Mouse (Mus musculus): ENCODE results near the gene Gadd45a. TPM values are rescaled to one million over a fixed set of nuclear protein-coding genes. Genes with fewer than 3 reads are reported as not detected.

Gene Gadd45a
- total and polyA plus RNA-seq, 3 experiments: 12.5 to 26.2 (median 19.5) TPM

DNA sequence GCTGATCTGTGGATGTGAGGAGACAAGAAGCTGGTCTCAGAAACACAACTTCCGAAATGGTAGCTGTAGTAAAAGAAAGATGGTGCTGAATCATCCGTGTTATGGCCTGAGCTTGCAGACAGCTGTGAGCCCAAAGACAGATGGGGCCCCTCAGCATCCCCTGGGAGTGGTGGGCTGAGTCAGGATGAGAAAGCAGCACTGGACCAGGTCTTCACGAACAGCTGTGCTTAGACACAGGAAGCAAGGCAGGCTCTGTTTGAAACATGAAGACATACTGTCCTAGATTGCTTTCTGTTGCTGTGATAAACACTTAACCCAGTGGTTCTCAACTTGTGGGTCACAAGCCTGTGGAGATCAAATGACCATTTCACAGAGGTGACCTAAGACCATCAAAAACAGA, 49.6 kb downstream of the Gadd45a start:
- Histone ChIP-seq H3K9me3 (replicated peaks; ENCODE audit: low read length) (no peaks in the 10 kb centered on the region), H3K36me3 (replicated peaks in 1 of 2; ENCODE audit: control insufficient read depth in 1 of 2, insufficient read depth in 1 of 2, low read length in 1 of 2) (no peaks in the 10 kb centered on the region), H3K4me1 (ENCODE audit: control insufficient read depth in 1 of 2, insufficient read depth in 2 of 2) (peaks cover 38 to 62% of the 10 kb centered on the region in 2 experiments), H3K4me3 (replicated peaks in 1 of 3; ENCODE audit: low read depth in 2 of 3, low read length in 2 of 3, poor library complexity in 1 of 3) (no peak overlapping the region), H3K79me2 (replicated peaks; ENCODE audit: control insufficient read depth, extremely low read depth, insufficient read depth, poor library complexity, severe bottlenecking) (no peaks in the 10 kb centered on the region), H3K4me2 (ENCODE audit: insufficient read depth, low read depth, poor library complexity, severe bottlenecking) (peak overlapping the region; percentile 53; the same call in 1 of the 2 replicates), H3K27me3 (replicated peaks) (no peaks in the 10 kb centered on the region), H3K9ac (ENCODE audit: insufficient read depth, low read depth) (peak overlapping the region; percentile 49), H3K27ac (ENCODE audit: insufficient read depth, low read depth) (peak overlapping the region; percentile 82)
- DNase-seq (ENCODE audit: extremely low read depth): peak; percentile 96
- TF ChIP-seq MAFK (IDR thresholded peaks at IDR 0.05; ENCODE audit: insufficient replicate concordance, low read length) (peak; percentile 87), ZMIZ1 (IDR thresholded peaks at IDR 0.05; ENCODE audit: low read depth, low read length) (peak; percentile 70; the same call in 1 of the 2 replicates), MYC (IDR thresholded peaks at IDR 0.05; ENCODE audit: low read depth, low read length) (peak; percentile 74), SMC3 (IDR thresholded peaks at IDR 0.05; ENCODE audit: low read depth, low read length) (peak; percentile 37; the same call in 1 of the 2 replicates), JUN (IDR thresholded peaks at IDR 0.05; ENCODE audit: insufficient read depth, low read depth, low read length) (peak; percentile 82), E2F4 (IDR thresholded peaks at IDR 0.05; ENCODE audit: insufficient replicate concordance, low read depth, low read length) (0 out of 2 replicates have a peak, but pooled peaks have one; percentile 60), ZKSCAN1 (IDR thresholded peaks at IDR 0.05; ENCODE audit: borderline replicate concordance, low read depth, low read length) (no peak), CHD1 (IDR thresholded peaks at IDR 0.05; ENCODE audit: low read depth, low read length) (no peak; the same call in 1 of the 2 replicates), IRF4 (IDR thresholded peaks at IDR 0.05; ENCODE audit: low read depth, low read length) (peak; percentile 98), MAX (IDR thresholded peaks at IDR 0.05; ENCODE audit: low read length) (peak; percentile 81), TBP (conservative IDR thresholded peaks at IDR 0.05; ENCODE audit: low read depth, low read length) (peak; percentile 65; the same call in 1 of the 2 replicates), GABPA (IDR thresholded peaks at IDR 0.05; ENCODE audit: insufficient replicate concordance, low read depth, low read length) (peak; percentile 10; the same call in 1 of the 2 replicates), MAZ (IDR thresholded peaks at IDR 0.05; ENCODE audit: low read depth, low read length) (peak; percentile 87), POLR2A (IDR thresholded peaks at IDR 0.05; ENCODE audit: low read depth, low read length) (0 out of 2 replicates have a peak, but pooled peaks have one; percentile 29), CTCF (conservative IDR thresholded peaks at IDR 0.05 in 1 of 2, IDR thresholded peaks at IDR 0.05 in 1 of 2; ENCODE audit: low read depth in 2 of 2, low read length in 2 of 2) (no peak), ZC3H11A (IDR thresholded peaks at IDR 0.05; ENCODE audit: low read depth, low read length) (no peak), RCOR1 (conservative IDR thresholded peaks at IDR 0.05; ENCODE audit: low read depth, low read length) (peak; percentile 94), CHD2 (IDR thresholded peaks at IDR 0.05; ENCODE audit: low read length) (peak; percentile 84), NRF1 (IDR thresholded peaks at IDR 0.05; ENCODE audit: low read depth, low read length) (0 out of 2 replicates have a peak, but pooled peaks have one; percentile 36), USF2 (conservative IDR thresholded peaks at IDR 0.05; ENCODE audit: low read depth, low read length) (no peak), ZNF384 (IDR thresholded peaks at IDR 0.05; ENCODE audit: low read depth, low read length) (0 out of 2 replicates have a peak, but pooled peaks have one; percentile 9), KAT2A (IDR thresholded peaks at IDR 0.05; ENCODE audit: insufficient replicate concordance, low read length) (peak; percentile 78; the same call in 1 of the 2 replicates), HCFC1 (IDR thresholded peaks at IDR 0.05; ENCODE audit: low read depth, low read length) (peak; percentile 46; the same call in 1 of the 2 replicates), USF1 (IDR thresholded peaks at IDR 0.05; ENCODE audit: low read depth, low read length) (no peak), PAX5 (IDR thresholded peaks at IDR 0.05; ENCODE audit: low read length) (no peak), SIN3A (IDR thresholded peaks at IDR 0.05; ENCODE audit: low read length) (peak; percentile 97), ETS1 (conservative IDR thresholded peaks at IDR 0.05; ENCODE audit: low read depth, low read length) (peak; percentile 100), MXI1 (IDR thresholded peaks at IDR 0.05; ENCODE audit: low read depth, low read length) (peak; percentile 64), NELFE (IDR thresholded peaks at IDR 0.05; ENCODE audit: low read depth, low read length) (peak; percentile 49), UBTF (IDR thresholded peaks at IDR 0.05; ENCODE audit: low read depth, low read length) (no peak), TCF12 (IDR thresholded peaks at IDR 0.05; ENCODE audit: low read depth, low read length) (peak; percentile 99), JUND (conservative IDR thresholded peaks at IDR 0.05; ENCODE audit: low read depth, low read length) (peak; percentile 89), EP300 (IDR thresholded peaks at IDR 0.05; ENCODE audit: low read length) (peak; percentile 98), BHLHE40 (IDR thresholded peaks at IDR 0.05; ENCODE audit: low read depth, low read length) (peak; percentile 87), ELF1 (IDR thresholded peaks at IDR 0.05; ENCODE audit: low read depth, low read length) (peak; percentile 75), MEF2A (IDR thresholded peaks at IDR 0.05; ENCODE audit: borderline replicate concordance, low read depth, low read length) (peak; percentile 89), RAD21 (IDR thresholded peaks at IDR 0.05; ENCODE audit: low read depth, low read length) (peak; percentile 4), POLR2AphosphoS2 (IDR thresholded peaks at IDR 0.05; ENCODE audit: low read depth, low read length) (no peak)
- in situ Hi-C loops (cut with MboI; ENCODE audit: low pct_ligation_motif_present, low pct_unique_long_range_greater_than_20kb, low sequenced_read_pairs): no loop called here
- dilution Hi-C loops (cut with MboI; ENCODE audit: extremely low pct_ligation_motif_present, extremely low pct_unique_long_range_greater_than_20kb, low sequenced_read_pairs): no loop called here
